Mouse (Mus musculus): Measurements from ENCODE around the gene Mxd1.

DNA sequence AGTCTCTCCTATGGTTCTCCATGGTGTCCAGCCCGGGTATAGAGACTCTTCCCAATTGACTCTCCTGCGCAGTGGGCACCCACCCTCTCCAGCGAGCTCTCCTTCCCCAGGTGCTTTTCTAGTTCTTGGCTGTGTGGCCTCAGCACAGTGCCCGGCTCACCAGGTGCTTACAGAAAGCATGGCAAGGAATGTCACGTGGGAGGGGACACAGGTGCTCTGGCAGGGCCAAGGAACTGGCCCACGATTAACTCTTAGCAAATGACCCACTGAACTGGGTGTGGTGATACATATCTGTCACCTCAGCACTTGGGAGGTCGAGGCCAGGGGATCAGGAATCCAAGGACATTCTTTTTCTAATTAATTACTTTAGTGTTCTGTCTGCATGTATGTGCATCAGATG, 22.8 kb downstream of the Mxd1 start:
- TF ChIP-seq POLR2A (IDR thresholded peaks at IDR 0.05; ENCODE audit: insufficient read length, low read depth) (no peak), MAX (IDR thresholded peaks at IDR 0.05; ENCODE audit: low read depth) (no peak), POLR2AphosphoS2 (IDR thresholded peaks at IDR 0.05; ENCODE audit: insufficient read length, low read depth) (no peak), TCF3 (IDR thresholded peaks at IDR 0.05; ENCODE audit: insufficient read length, low read depth) (no peak), REST (IDR thresholded peaks at IDR 0.05; ENCODE audit: insufficient read depth, insufficient read length) (no peak), USF1 (IDR thresholded peaks at IDR 0.05; ENCODE audit: low read depth) (no peak), MYOG (IDR thresholded peaks at IDR 0.05; ENCODE audit: control insufficient read depth in 1 of 3, insufficient read depth in 1 of 3, insufficient read length in 2 of 3, low read depth in 2 of 3) (no peak), CEBPB (IDR thresholded peaks at IDR 0.05; ENCODE audit: insufficient read depth, poor library complexity, severe bottlenecking) (no peak), TCF12 (IDR thresholded peaks at IDR 0.05; ENCODE audit: insufficient read depth, poor library complexity, severe bottlenecking) (no peak), MYOD1 (IDR thresholded peaks at IDR 0.05; ENCODE audit: control insufficient read depth in 1 of 3, insufficient read length in 2 of 3, low read depth in 2 of 3) (no peak), E2F4 (IDR thresholded peaks at IDR 0.05; ENCODE audit: insufficient read depth) (no peak)
